Mouse (Mus musculus) MEL (cell line): ENCODE data around the gene C77080.

Experiments
- CTCF ChIP-seq, 3 experiments: IDR thresholded peaks in 2 of 3; conservative IDR thresholded peaks in 1 of 3; 2 replicates each; pipeline ENCODE4 v1.5.1; 2011 to 2012; ENCODE audit warnings: low read length in 3 of 3, low read depth in 2 of 3, mild to moderate bottlenecking in 2 of 3, improper control_type of control experiment in 1 of 3, inconsistent platforms in 1 of 3, mixed read lengths in 1 of 3, moderate library complexity in 1 of 3; ENCODE audit not compliant: control insufficient read depth in 1 of 3, insufficient read depth in 1 of 3, poor library complexity in 1 of 3, severe bottlenecking in 1 of 3
- EP300 ChIP-seq, 2 experiments: IDR thresholded peaks; 2 replicates each; pipeline ENCODE4 v1.6.1; 2011; ENCODE audit warnings: improper control_type of control experiment in 2 of 2, low read length in 2 of 2, low read depth in 1 of 2, mild to moderate bottlenecking in 1 of 2
- POLR2A ChIP-seq, 2 experiments: IDR thresholded peaks; 2 replicates each; pipeline ENCODE4 v1.6.1; 2011 to 2012; ENCODE audit warnings: low read length in 2 of 2, mild to moderate bottlenecking in 2 of 2, control low read depth in 1 of 2, improper control_type of control experiment in 1 of 2, low read depth in 1 of 2, moderate library complexity in 1 of 2; ENCODE audit not compliant: control insufficient read depth in 1 of 2, insufficient read depth in 1 of 2, poor library complexity in 1 of 2
- TBP ChIP-seq: IDR thresholded peaks from 2 replicates; pipeline ENCODE4 v1.8.0; 2011; ENCODE audit warnings: low read depth, low read length, improper control_type of control experiment

DNA sequence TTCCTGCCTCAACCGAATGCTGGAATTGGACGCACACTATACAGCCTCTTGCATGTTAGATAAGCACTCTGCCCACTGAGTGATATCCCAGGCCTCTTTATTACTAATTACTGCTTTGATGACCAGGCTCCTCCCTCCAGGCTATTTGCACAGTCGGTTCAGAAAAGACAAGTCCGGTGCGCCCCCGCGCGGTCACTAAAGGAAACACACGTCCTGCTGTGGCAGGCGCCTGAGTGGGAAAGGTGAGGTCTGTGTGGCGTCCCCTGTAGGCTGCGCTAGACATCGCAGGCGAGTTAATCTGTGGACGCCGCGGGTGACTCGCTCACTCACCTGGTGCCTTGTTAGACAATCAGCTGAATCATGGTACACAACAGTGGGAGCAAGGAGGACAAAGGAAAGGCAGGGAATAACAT is 15.3 kb upstream of the C77080 start:
- TF ChIP-seq TBP (no peak), POLR2A (IDR thresholded peaks at IDR 0.05; ENCODE audit: control insufficient read depth in 1 of 2, insufficient read depth in 1 of 2, low read depth in 1 of 2, low read length in 2 of 2, poor library complexity in 1 of 2) (no peak), EP300 (IDR thresholded peaks at IDR 0.05; ENCODE audit: low read depth in 1 of 2, low read length in 2 of 2) (0 out of 4 replicates have a peak, but pooled peaks of 1 of the 2 experiments have one; percentile 26), CTCF (IDR thresholded peaks at IDR 0.05 in 2 of 3, conservative IDR thresholded peaks at IDR 0.05 in 1 of 3; ENCODE audit: control insufficient read depth in 1 of 3, insufficient read depth in 1 of 3, low read depth in 2 of 3, low read length in 3 of 3, poor library complexity in 1 of 3, severe bottlenecking in 1 of 3) (peak in 2 of 3 experiments; percentile 98 to 99; a peak in 5 of 6 replicates)
